Mouse (Mus musculus) forebrain, embryonic 13.5 days (tissue): ENCODE measurements at regions not wholly inside any gene's neighbourhood (a gene's known extent, or its start where the extent isn't known, plus 50 kb on each side); places are given as distances from the start of the nearest gene placed in this dataset.

Experiments used
- ATAC-seq: fragments of 200-750 bp; cut with Nextera tagmentation; 2 replicates; pipeline ENCODE4 v1.8.0; 2017
- H3K27ac ChIP-seq: fragments of 300-500 bp; sonication (generic); 2 replicates; pipeline ENCODE4 v1.5.1; 2015; ENCODE audit warnings: inconsistent platforms, mild to moderate bottlenecking, moderate library complexity
- H3K27me3 ChIP-seq: fragments of 300-500 bp; sonication (generic); 2 replicates; pipeline ENCODE4 v1.6.1; 2015; ENCODE audit warnings: mild to moderate bottlenecking, inconsistent platforms
- H3K36me3 ChIP-seq: fragments of 300-500 bp; sonication (generic); 2 replicates; pipeline ENCODE4 v1.6.1; 2015; ENCODE audit warnings: mild to moderate bottlenecking, inconsistent platforms; ENCODE audit not compliant: poor library complexity, severe bottlenecking
- H3K4me1 ChIP-seq: fragments of 300-500 bp; sonication (generic); 2 replicates; pipeline ENCODE4 v1.6.1; 2015; ENCODE audit warnings: inconsistent platforms
- H3K4me2 ChIP-seq: fragments of 300-500 bp; sonication (generic); 2 replicates; pipeline ENCODE4 v1.6.1; 2015; ENCODE audit warnings: inconsistent platforms, mild to moderate bottlenecking, moderate library complexity
- H3K4me3 ChIP-seq: fragments of 300-500 bp; sonication (generic); 2 replicates; pipeline ENCODE4 v1.5.1; 2015; ENCODE audit warnings: mild to moderate bottlenecking, inconsistent platforms
- H3K9ac ChIP-seq: fragments of 300-500 bp; sonication (generic); 2 replicates; pipeline ENCODE4 v1.6.1; 2015; ENCODE audit warnings: mild to moderate bottlenecking, inconsistent platforms
- H3K9me3 ChIP-seq: fragments of 300-500 bp; sonication (generic); replicated peaks from 2 replicates; pipeline ENCODE4 v1.6.1; 2016; ENCODE audit warnings: inconsistent platforms
- WGBS: fragments of 180-500 bp; shearing (Covaris S2); methylation state at CpG from one replicate; pipeline ENCODE4 v1.1.7; 2015; 5-methylcytosine and 5-hydroxymethylcytosine counted together

GRCm38 (mm10) chr8:117881414-117881973 lies 79.8 kb upstream of the Mphosph6 start:
- H3K9ac ChIP-seq = no peak overlapping the region
- H3K4me3 ChIP-seq = no peak overlapping the region
- no peaks in the 10 kb centered on the region for H3K9me3 ChIP-seq
- WGBS = 87% methylated on average over 8 of the region's 8 CpGs
- H3K27me3 ChIP-seq = no peaks in the 10 kb centered on the region
- H3K4me2 ChIP-seq = no peak overlapping the region
- H3K27ac ChIP-seq = no peak overlapping the region
- ATAC-seq = no peak
- no peaks in the 10 kb centered on the region for H3K36me3 ChIP-seq
- 0 out of 2 replicates have a peak, but pooled peaks cover 6% of the 10 kb centered on the region for H3K4me1 ChIP-seq

GRCm38 (mm10) chr8:117880279-117880975 lies 78.7 kb upstream of the Mphosph6 start:
- WGBS = 63% methylated on average over 13 of the region's 13 CpGs
- no peak overlapping the region for H3K9ac ChIP-seq
- no peak overlapping the region for H3K4me2 ChIP-seq
- 0 out of 2 replicates have a peak, but pooled peaks cover 6% of the 10 kb centered on the region for H3K4me1 ChIP-seq
- no peaks in the 10 kb centered on the region for H3K36me3 ChIP-seq
- ATAC-seq = no peak
- no peaks in the 10 kb centered on the region for H3K27me3 ChIP-seq
- no peak overlapping the region for H3K27ac ChIP-seq
- H3K9me3 ChIP-seq = no peaks in the 10 kb centered on the region
- H3K4me3 ChIP-seq = no peak overlapping the region

- Histone ChIP-seq H3K9ac (no peak overlapping the region), H3K36me3 (no peaks in the 10 kb centered on the region), H3K9me3 (no peaks in the 10 kb centered on the region), H3K4me3 (no peak overlapping the region), H3K27ac (no peak overlapping the region), H3K4me2 (no peak overlapping the region), H3K4me1 (no peaks in the 10 kb centered on the region), H3K27me3 (no peaks in the 10 kb centered on the region)
- 79% methylated on average over 4 of the region's 4 CpGs for WGBS
- no peak for ATAC-seq
Measured at GRCm38 (mm10) chr8:117873611-117874010, 71.9 kb upstream of the Mphosph6 start.

DNA sequence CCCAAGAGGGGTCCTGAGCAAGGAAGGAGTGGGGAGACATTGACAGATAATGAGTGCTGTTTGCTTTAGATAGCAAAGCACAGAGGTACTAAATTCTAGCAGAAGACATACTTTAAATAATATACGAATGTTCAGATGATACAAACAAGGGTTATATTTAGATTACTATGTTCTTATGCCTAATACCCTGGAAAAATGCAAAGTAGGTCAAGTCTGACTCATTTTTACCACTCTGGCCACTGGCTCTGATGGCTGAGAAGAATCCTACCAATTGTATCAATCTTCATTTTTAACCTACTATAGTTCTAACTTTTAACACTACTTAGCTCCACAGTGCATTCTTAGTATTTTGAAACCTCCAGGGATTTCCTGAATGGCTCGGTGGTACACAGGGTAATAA lies 65.4 kb upstream of the Mphosph6 start:
- Histone ChIP-seq H3K36me3 (no peaks in the 10 kb centered on the region), H3K9ac (no peak overlapping the region), H3K27ac (no peak overlapping the region), H3K4me1 (peaks cover 17% of the 10 kb centered on the region), H3K4me2 (no peak overlapping the region), H3K27me3 (no peaks in the 10 kb centered on the region), H3K9me3 (no peaks in the 10 kb centered on the region), H3K4me3 (no peak overlapping the region)
- ATAC-seq = no peak
- 91% methylated on average over 2 of the region's 2 CpGs for WGBS

DNA sequence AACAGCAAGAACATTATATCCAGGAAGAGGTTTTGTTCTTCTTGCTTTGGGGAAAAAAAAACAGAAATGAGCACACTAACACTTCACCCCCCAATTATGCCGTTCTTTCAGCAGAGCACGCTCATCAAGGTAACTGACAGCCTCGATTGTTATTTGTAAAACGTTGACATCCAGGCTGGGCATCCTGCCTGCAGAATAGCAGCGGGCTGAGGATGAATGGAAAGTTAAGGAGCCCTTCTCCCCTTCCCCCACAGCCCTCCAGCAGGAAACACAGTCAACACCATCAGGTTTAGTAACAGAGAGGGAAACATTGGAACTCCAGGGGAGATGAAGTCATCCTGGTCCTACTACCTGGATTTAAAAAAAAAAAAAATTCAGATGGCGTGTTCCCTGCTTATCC lies 63.3 kb upstream of the Mphosph6 start:
- ATAC-seq = peak; percentile 77
- H3K4me3 ChIP-seq = no peak overlapping the region
- H3K4me1 ChIP-seq = peaks cover 18% of the 10 kb centered on the region
- H3K9ac ChIP-seq = no peak overlapping the region
- peak overlapping the region; percentile 59; the same call in 1 of the 2 replicates for H3K27ac ChIP-seq
- no peak overlapping the region for H3K4me2 ChIP-seq
- 25% methylated on average over 6 of the region's 6 CpGs for WGBS
- H3K36me3 ChIP-seq = no peaks in the 10 kb centered on the region
- no peaks in the 10 kb centered on the region for H3K9me3 ChIP-seq
- H3K27me3 ChIP-seq = no peaks in the 10 kb centered on the region

GRCm38 (mm10) chr8:117863837-117864236 lies 62.1 kb upstream of the Mphosph6 start:
- 51% methylated on average over 2 of the region's 2 CpGs for WGBS
- no peak overlapping the region for H3K4me2 ChIP-seq
- H3K9me3 ChIP-seq = no peaks in the 10 kb centered on the region
- H3K27ac ChIP-seq = no peak overlapping the region
- H3K4me3 ChIP-seq = no peak overlapping the region
- no peak overlapping the region for H3K9ac ChIP-seq
- peaks cover 23% of the 10 kb centered on the region for H3K4me1 ChIP-seq
- ATAC-seq = no peak
- no peaks in the 10 kb centered on the region for H3K36me3 ChIP-seq
- no peaks in the 10 kb centered on the region for H3K27me3 ChIP-seq

- H3K4me2 ChIP-seq = no peak overlapping the region
- no peaks in the 10 kb centered on the region for H3K36me3 ChIP-seq
- H3K9me3 ChIP-seq = no peaks in the 10 kb centered on the region
- no peak overlapping the region for H3K27ac ChIP-seq
- H3K4me1 ChIP-seq = peaks cover 23% of the 10 kb centered on the region
- 81% methylated on average over 2 of the region's 2 CpGs for WGBS
- H3K4me3 ChIP-seq = no peak overlapping the region
- no peak for ATAC-seq
- H3K27me3 ChIP-seq = no peaks in the 10 kb centered on the region
- H3K9ac ChIP-seq = no peak overlapping the region
Measured at GRCm38 (mm10) chr8:117862318-117862717, 60.6 kb upstream of the Mphosph6 start.

- ATAC-seq = 0 out of 2 replicates have a peak, but pooled peaks have one; percentile 10
Measured at GRCm38 (mm10) chr8:117859734-117860133, 58.0 kb upstream of the Mphosph6 start.

GRCm38 (mm10) chr8:117859095-117859494 lies 57.4 kb upstream of the Mphosph6 start:
- no peak overlapping the region for H3K9ac ChIP-seq
- H3K4me2 ChIP-seq = no peak overlapping the region
- WGBS = 51% methylated on average over 7 of the region's 7 CpGs
- no peaks in the 10 kb centered on the region for H3K27me3 ChIP-seq
- H3K4me3 ChIP-seq = no peak overlapping the region
- H3K27ac ChIP-seq = no peak overlapping the region
- H3K9me3 ChIP-seq = no peaks in the 10 kb centered on the region
- no peak for ATAC-seq
- H3K36me3 ChIP-seq = no peaks in the 10 kb centered on the region
- peaks cover 7% of the 10 kb centered on the region for H3K4me1 ChIP-seq

More at GRCm38 (mm10) chr8:117859734-117860133, 58.0 kb upstream of the Mphosph6 start:
- 6% methylated on average over 11 of the region's 11 CpGs for WGBS
- Histone ChIP-seq H3K4me3 (no peak overlapping the region), H3K9ac (no peak overlapping the region), H3K27ac (0 out of 2 replicates have a peak overlapping the region, but pooled peaks have one; percentile 6), H3K36me3 (no peaks in the 10 kb centered on the region), H3K27me3 (no peaks in the 10 kb centered on the region), H3K4me1 (peaks cover 9% of the 10 kb centered on the region), H3K9me3 (no peaks in the 10 kb centered on the region), H3K4me2 (peak overlapping the region; percentile 42)

- Histone ChIP-seq H3K4me3 (no peak overlapping the region), H3K9me3 (no peaks in the 10 kb centered on the region), H3K27me3 (no peaks in the 10 kb centered on the region), H3K4me2 (no peak overlapping the region), H3K9ac (no peak overlapping the region), H3K36me3 (no peaks in the 10 kb centered on the region), H3K4me1 (peaks cover 7% of the 10 kb centered on the region), H3K27ac (no peak overlapping the region)
- 91% methylated on average over 13 of the region's 13 CpGs for WGBS
- no peak for ATAC-seq
Measured at GRCm38 (mm10) chr8:117856121-117856520, 54.4 kb upstream of the Mphosph6 start.

DNA sequence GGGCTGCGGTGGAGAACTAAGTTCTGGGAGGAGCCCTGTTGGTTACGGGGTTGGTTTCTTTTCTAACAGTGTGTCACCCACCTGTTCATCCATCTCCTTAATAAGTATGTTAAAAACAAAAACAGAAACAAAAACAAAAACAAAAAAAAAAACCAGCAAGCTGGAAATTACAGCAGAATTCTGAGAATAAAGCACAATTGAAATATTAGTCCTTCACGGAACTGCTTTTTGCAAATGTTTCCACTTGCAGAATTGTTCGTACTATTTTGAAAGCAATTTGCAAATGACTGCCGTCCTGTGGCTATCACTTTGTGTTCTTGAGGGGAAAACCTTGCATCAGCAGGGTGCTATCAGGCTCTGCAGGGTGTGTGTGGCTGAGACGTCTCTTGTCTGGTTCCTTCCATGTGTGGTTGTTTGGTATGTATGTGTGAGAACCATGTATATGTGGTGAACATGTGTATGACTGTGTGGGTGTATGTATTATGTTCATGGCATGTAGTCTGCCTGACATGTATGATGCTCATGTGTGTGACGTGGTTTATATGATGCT lies 53.3 kb upstream of the Mphosph6 start:
- Histone ChIP-seq H3K27ac (no peak overlapping the region), H3K9me3 (no peaks in the 10 kb centered on the region), H3K4me3 (no peak overlapping the region), H3K4me2 (no peak overlapping the region), H3K27me3 (no peaks in the 10 kb centered on the region), H3K9ac (no peak overlapping the region), H3K4me1 (peaks cover 5% of the 10 kb centered on the region), H3K36me3 (no peaks in the 10 kb centered on the region)
- WGBS = 84% methylated on average over 7 of the region's 7 CpGs
- ATAC-seq = no peak

GRCm38 (mm10) chr8:117854301-117854700 lies 52.6 kb upstream of the Mphosph6 start:
- Histone ChIP-seq H3K9me3 (no peaks in the 10 kb centered on the region), H3K27ac (no peak overlapping the region), H3K4me3 (no peak overlapping the region), H3K4me2 (no peak overlapping the region), H3K9ac (no peak overlapping the region), H3K36me3 (no peaks in the 10 kb centered on the region), H3K27me3 (no peaks in the 10 kb centered on the region), H3K4me1 (no peaks in the 10 kb centered on the region)
- no peak for ATAC-seq
- 90% methylated on average over 11 of the region's 11 CpGs for WGBS
